Mouse (Mus musculus) neural tube, embryonic 10.5 days (tissue): Measurements from ENCODE around the gene Dip2b.

Experiments
- DNase-seq: peaks from one replicate; pipeline ENCODE4 v3.0.0-alpha.2; 2017; ENCODE audit warnings: low spot score; ENCODE audit errors: extremely low spot score

The Dip2b gene

DNA sequence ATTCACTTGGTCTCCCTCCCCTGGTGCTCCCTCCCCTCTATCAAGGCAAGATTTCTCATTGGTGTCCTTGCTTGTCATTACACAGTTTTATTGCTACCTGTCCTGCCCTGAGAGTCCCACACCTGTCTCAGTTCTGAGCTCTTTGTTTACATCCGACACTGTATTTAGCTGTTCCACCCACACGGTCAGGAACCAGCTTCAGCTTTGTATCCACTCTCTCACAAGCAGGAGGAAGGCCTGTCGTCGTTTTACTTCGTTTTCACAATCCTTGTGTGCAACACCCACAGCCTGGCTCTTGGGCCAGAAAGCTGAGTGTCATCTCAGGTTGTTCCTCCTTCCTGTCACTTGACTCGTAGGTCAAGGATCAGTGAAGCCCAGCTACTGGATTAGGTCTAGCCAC lies 45.4 kb downstream of the Dip2b start:
- DNase-seq, result no peak

DNA sequence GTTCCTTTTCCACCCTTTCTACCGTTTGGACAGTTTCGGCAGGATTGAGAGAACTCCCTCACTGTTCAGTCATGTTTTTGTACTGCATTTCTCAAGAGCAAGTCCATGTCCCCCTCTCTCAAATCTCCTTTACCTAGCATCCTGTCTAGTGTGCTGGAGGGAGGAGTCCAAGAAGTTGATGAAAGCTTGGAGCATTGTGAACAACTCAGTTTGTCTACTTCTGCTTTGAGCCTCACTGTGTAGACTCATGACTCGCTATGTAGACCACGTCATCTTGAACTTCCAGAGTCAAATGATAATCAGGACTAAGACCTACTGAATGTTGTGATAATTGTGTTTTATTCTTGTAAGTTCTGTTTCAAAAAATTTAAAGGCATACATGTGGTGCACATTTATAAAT lies 46.4 kb downstream of the Dip2b start:
- DNase-seq, result no peak

DNA sequence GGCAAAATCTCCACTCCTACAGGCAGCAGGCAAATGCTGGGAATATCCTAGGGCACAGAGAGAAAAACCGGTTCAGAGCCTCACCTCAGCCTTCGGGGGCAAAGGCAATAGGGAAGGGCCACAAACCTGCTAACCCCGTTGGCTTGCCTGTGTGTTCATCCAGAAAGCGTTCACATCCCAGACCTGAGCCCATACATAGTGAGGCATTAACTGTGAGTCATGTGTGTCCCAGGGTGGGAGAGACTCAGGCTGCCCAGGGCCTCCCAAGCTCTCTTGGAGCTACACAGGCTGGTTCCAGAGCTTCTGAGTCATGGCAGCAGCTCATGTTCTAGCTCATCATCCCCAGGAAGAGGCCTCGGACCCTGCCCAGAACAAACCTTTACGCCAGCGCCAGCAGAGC lies 49.6 kb downstream of the Dip2b start:
- DNase-seq, result no peak

- DNase-seq, result peak; percentile 23
Measured at GRCm38 (mm10) chr15:100089645-100090053, 51.2 kb downstream of the Dip2b start.

DNA sequence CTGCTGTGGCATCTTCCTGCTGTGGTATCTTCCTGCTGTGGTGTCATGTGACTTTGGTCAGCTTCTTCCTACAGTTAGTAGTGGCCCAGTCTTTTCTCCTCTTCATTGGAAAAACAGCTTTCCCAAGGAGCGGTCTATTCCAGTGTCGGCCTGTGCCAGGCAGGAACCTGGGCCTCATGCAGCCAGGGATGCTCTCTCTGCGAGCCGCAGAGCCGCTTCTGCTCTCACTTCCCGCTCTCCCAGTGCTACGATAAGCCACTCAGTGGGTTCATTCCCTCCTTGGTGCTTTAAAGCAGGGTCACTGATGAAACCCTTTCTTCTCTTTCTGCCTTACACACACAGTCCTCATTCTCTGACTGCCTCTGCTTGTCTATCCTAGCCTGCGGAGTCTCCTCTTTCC lies 53.4 kb downstream of the Dip2b start:
- DNase-seq, result no peak

GRCm38 (mm10) chr15:100092258-100092657 lies 53.8 kb downstream of the Dip2b start:
- DNase-seq, result no peak

GRCm38 (mm10) chr15:100096587-100097428 lies 58.3 kb downstream of the Dip2b start:
- DNase-seq, result no peak

GRCm38 (mm10) chr15:100100336-100100735 lies 61.9 kb downstream of the Dip2b start:
- no peak for DNase-seq

DNA sequence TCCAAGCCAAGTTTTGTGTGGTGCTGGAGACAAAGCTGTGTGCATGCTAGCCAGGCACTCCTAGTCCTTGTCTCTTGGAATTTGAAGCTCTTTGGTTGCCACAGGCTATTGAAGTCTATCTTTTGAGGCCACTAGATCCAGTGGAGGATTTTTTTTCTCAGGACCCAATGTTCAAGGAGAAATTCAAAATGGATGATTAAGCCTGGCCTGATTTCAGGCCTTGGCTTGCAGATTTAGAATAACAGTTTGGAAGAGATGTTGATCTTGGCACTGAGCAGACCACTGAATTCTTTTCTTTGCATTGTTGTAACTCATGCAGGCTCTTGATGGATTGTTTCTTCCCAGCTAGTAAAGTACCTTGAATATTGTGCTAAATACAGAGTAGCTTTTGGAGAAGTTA lies 62.7 kb downstream of the Dip2b start:
- no peak for DNase-seq

DNA sequence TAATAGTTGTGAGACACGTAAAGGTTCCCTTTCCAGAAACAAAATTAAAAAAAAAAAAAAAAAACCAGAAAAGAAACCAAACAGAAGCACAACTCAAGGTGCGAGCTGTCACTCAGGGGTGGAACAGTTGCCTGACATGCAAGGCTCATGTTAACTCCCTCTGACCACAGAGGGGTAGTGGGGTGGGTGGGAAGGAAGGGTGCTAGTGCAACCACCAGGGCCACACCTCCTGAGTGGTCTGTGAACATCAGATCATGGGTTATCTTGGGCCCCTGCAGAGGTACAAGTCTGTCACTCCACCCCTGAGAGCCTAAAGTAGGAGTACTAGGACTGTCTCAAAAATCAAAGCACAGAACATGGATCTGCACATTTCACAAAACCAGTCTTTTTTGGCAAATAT lies 65.7 kb downstream of the Dip2b start:
- no peak for DNase-seq

DNA sequence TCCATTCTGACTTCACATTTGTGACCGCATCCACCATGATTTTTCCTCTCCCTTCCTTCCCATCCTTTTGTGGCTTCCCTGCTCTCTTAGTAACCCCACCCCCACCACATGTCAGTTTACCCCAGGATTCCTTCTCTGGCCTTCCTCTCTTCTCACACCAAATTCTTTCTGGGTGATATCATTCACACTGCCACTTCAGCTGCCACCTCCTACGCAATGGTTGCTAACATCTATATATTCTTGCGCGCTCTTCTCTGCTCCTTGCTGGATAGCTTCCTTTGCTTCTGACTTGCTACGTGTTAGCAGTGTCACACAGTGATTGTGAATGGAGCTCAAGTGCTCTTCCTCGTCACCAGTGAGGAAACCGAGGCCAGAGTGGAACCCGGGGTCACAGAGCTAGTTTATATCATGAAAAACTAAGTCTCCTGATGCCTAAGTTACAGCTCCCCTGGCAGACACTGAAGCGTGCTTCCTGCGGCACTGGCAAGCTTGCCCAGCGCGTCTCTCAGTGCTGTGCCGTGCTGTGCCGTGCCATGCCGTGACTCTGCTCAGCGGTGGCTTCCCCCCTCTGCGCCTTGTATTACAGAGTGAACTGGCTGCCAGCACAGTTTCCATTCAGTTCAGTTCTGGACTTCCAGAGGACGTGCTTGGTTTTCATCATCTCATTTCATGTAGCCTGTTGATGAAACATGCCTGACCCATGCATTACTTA lies 69.8 kb downstream of the Dip2b start:
- DNase-seq, result no peak

DNA sequence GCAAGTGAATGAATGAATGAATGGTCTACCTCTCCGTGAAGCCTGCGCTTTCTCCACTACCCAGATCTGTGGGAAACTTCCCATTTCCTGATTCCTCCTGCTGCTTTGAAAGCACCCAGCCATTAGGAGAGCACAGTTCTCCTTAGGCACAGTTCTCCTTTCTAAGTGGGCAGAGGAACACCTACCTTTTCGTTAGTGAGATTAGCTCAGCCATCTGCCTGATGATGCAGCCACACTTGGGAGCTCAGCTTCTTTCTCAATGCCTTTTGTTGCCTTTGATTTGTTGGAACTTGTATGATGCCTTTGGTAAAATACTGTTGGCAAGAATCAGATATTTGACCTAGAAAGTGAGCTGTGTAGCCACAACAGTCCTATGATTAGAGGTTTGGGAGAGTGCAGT lies 71.5 kb downstream of the Dip2b start:
- no peak for DNase-seq

DNA sequence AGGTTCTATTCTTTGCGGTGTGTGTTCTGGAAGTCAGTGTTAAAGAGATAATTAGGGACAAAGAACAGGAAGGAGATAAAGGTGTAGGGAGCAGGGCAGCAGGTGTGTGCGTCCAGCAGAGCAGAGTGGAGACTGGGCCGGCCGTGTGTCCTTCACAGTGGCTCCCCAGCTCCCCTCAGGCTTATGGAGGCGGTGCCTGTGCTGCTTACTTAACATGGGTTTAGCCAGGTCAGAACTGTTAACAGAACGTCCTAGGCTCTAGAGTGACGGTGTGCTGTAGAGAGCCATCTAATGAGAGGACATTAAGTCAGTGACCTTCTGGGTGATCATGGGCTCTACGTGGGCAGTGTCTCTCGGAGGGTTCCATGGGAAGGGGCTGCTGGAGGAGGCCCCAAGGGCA lies 73.4 kb downstream of the Dip2b start:
- DNase-seq, result no peak

DNA sequence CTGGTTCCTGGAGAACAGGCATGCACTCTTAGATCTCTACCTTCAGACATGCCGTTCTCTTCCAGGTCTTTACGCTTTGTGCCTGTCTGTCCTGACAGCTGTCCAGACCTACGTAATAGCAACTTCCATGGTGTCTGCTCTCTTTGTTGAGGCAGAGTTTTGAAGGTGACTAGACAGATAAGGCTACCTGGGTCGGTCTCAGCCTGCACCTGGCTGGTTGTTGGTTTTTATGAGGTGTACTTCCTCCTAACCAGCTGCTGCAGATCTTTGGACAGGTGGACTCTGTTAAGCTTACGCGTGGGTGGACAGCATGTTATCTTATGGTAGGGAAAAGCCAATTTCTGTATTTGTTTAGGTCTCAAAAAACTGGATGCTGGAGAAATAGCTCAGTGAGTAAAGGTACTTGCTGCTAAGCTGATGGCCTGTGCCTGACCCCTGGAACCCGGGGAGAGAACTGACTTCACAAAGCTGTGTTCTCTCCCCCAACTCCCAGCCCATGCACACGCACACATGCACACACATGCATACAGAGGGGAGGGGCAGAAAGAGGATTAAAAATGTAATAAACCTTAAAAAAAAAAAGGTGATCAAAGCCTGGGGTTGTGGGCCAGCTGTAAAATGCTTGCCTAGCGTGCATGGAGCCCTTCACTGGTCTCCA lies 74.0 kb downstream of the Dip2b start:
- DNase-seq, result no peak

- DNase-seq, result peak; percentile 35
Measured at GRCm38 (mm10) chr15:100113343-100114275, 75.1 kb downstream of the Dip2b start.

DNA sequence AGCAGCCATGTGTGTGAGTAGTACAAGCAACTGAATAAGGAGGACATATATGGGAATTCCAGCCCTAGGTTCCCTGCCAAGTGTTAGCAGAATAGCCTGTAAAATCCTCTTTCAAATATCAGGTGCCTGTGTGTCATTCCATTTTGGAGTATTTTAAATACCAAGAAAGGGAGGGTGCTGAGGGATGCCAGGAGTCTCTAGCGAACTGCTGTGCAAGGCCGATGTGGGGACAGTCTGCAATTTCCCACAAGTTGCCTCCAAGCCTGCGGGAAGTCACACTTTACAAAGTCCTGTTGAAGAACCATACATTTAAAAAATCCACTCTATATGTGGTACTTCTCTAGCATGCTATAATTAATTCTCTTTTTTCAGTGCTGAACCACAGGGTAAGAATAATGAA lies 77.0 kb downstream of the Dip2b start:
- no peak for DNase-seq

DNA sequence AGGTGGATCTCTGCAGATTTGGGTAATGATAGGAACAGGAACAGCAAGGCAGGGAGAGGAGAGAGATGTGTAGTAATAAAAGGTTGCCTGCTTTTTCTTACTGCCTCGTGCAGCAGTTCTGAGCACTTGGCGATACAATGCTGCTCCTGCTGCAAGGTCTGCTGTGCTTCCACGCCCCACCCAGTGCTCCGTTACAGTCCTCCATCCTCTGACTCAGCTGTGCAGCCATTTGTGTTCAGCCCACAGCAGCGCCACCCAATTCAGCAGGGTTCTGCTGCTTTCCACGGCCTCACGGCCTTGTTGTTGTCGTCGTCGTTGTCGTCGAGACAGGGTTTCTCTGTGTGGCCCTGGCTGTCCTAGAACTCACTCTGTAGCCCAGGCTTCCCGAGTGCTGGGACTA lies 77.9 kb downstream of the Dip2b start:
- DNase-seq, result no peak

GRCm38 (mm10) chr15:100119225-100119788 lies 80.8 kb downstream of the Dip2b start:
- DNase-seq, result no peak

GRCm38 (mm10) chr15:100121437-100121836 lies 83.0 kb downstream of the Dip2b start:
- DNase-seq, result no peak

- DNase-seq, result no peak
Measured at GRCm38 (mm10) chr15:100123867-100124266, 85.4 kb downstream of the Dip2b start.

GRCm38 (mm10) chr15:100125245-100125644 lies 86.8 kb downstream of the Dip2b start:
- no peak for DNase-seq
